Mouse (Mus musculus) liver, postnatal 0 days (tissue): ENCODE data around the gene Dnajb12.

Experiments used
- CTCF ChIP-seq: sonication (generic); IDR thresholded peaks from 2 replicates; pipeline ENCODE4 v1.5.1; 2016; ENCODE audit warnings: antibody characterized with exemption, low read depth
- EP300 ChIP-seq: IDR thresholded peaks from 2 replicates; pipeline ENCODE4 v1.6.1; 2016; ENCODE audit warnings: antibody characterized with exemption, low read depth, mild to moderate bottlenecking

DNA sequence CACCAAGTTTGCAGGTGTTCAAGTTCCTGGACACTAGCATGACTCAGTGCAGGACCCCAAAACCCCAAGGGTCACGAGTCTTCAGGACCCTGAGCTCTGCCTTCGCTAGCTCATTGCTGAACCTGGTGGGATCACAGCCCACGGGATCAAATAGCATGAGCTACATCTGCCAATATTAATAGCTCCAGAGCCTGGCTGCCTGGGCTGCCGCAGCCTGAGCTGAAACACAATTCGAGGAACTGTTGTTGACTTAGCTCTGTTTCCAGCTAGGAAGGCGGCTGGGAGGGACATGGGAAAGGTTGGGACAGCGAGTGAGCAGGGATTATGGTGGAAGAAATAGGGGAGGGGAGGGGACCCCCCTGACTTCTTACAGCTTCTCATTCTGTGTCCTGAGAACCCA lies 23.8 kb downstream of the Dnajb12 start:
- TF ChIP-seq EP300 (no peak), CTCF (no peak)
